Mouse (Mus musculus): ENCODE measurements around the gene Fbxl7. TPM values are rescaled to one million over a fixed set of nuclear protein-coding genes. Genes with fewer than 3 reads are reported as not detected.

Gene Fbxl7
- polyA plus RNA-seq, 1 experiment from 2014 or later = 13.7 TPM

GRCm38 (mm10) chr15:26688472-26689104, 206.8 kb downstream of the Fbxl7 start:
- no peak for ATAC-seq (ENCODE audit: low read depth)
- no peaks in the 10 kb centered on the region for H3K9me3 ChIP-seq (ENCODE audit: control insufficient read depth, low read length)

GRCm38 (mm10) chr15:26687729-26688128, 207.7 kb downstream of the Fbxl7 start:
- Histone ChIP-seq H3K27me3 (ENCODE audit: control insufficient read depth, insufficient read depth, low read depth, low read length) (no peaks in the 10 kb centered on the region), H3K27ac (ENCODE audit: low read length) (no peak overlapping the region), H3K4me3 (ENCODE audit: low read length) (no peak overlapping the region), H3K9me3 (ENCODE audit: control insufficient read depth, low read length) (no peaks in the 10 kb centered on the region), H3K36me3 (ENCODE audit: control insufficient read depth, insufficient read depth, low read length) (no peaks in the 10 kb centered on the region), H3K4me2 (ENCODE audit: low read depth, low read length) (no peak overlapping the region), H3K9ac (ENCODE audit: low read length) (no peak overlapping the region), H3K4me1 (replicated peaks; ENCODE audit: control insufficient read depth, insufficient read depth, low read length) (peaks cover 5% of the 10 kb centered on the region)
- no peak for ATAC-seq (ENCODE audit: low read depth)
- WGBS = 75% methylated on average over 7 of the region's 7 CpGs

More at GRCm38 (mm10) chr15:26688472-26689104, 206.8 kb downstream of the Fbxl7 start:
- Histone ChIP-seq H3K27me3 (ENCODE audit: control insufficient read depth, insufficient read depth, low read depth, low read length) (no peaks in the 10 kb centered on the region), H3K27ac (ENCODE audit: low read length) (no peak overlapping the region), H3K36me3 (ENCODE audit: control insufficient read depth, insufficient read depth, low read length) (no peaks in the 10 kb centered on the region), H3K4me1 (replicated peaks; ENCODE audit: control insufficient read depth, insufficient read depth, low read length) (peaks cover 5% of the 10 kb centered on the region; the same call in 1 of the 2 replicates), H3K4me3 (ENCODE audit: low read length) (no peak overlapping the region), H3K4me2 (ENCODE audit: low read depth, low read length) (no peak overlapping the region), H3K9ac (ENCODE audit: low read length) (no peak overlapping the region)
- 29% methylated on average over 10 of the region's 10 CpGs for WGBS

- H3K4me3 ChIP-seq (ENCODE audit: low read length) = no peak overlapping the region
- H3K9ac ChIP-seq (ENCODE audit: low read length) = no peak overlapping the region
- WGBS = 64% methylated on average over 9 of the region's 9 CpGs
- no peaks in the 10 kb centered on the region for H3K36me3 ChIP-seq (ENCODE audit: control insufficient read depth, insufficient read depth, low read length)
- H3K27me3 ChIP-seq (ENCODE audit: control insufficient read depth, insufficient read depth, low read depth, low read length) = no peaks in the 10 kb centered on the region
- no peaks in the 10 kb centered on the region for H3K9me3 ChIP-seq (ENCODE audit: control insufficient read depth, low read length)
- H3K4me1 ChIP-seq (replicated peaks; ENCODE audit: control insufficient read depth, insufficient read depth, low read length) = no peaks in the 10 kb centered on the region; the same call in 1 of the 2 replicates
- ATAC-seq (ENCODE audit: low read depth) = no peak
- no peak overlapping the region for H3K4me2 ChIP-seq (ENCODE audit: low read depth, low read length)
- no peak overlapping the region for H3K27ac ChIP-seq (ENCODE audit: low read length)
These were observed 213.1 kb downstream of the Fbxl7 start for GRCm38 (mm10) chr15:26682279-26682678.

- H3K27ac ChIP-seq (ENCODE audit: low read length) = no peak overlapping the region
- H3K4me3 ChIP-seq (ENCODE audit: low read length) = no peak overlapping the region
- H3K4me1 ChIP-seq (replicated peaks; ENCODE audit: control insufficient read depth, insufficient read depth, low read length) = no peaks in the 10 kb centered on the region; the same call in 1 of the 2 replicates
- no peak overlapping the region for H3K9ac ChIP-seq (ENCODE audit: low read length)
- no peaks in the 10 kb centered on the region for H3K36me3 ChIP-seq (ENCODE audit: control insufficient read depth, insufficient read depth, low read length)
- H3K27me3 ChIP-seq (ENCODE audit: control insufficient read depth, insufficient read depth, low read depth, low read length) = no peaks in the 10 kb centered on the region
- no peak overlapping the region for H3K4me2 ChIP-seq (ENCODE audit: low read depth, low read length)
- no peaks in the 10 kb centered on the region for H3K9me3 ChIP-seq (ENCODE audit: control insufficient read depth, low read length)
- 26% methylated on average over 5 of the region's 5 CpGs for WGBS
- ATAC-seq (ENCODE audit: low read depth) = peak; percentile 73
These were observed 222.0 kb downstream of the Fbxl7 start for GRCm38 (mm10) chr15:26673239-26673859.

DNA sequence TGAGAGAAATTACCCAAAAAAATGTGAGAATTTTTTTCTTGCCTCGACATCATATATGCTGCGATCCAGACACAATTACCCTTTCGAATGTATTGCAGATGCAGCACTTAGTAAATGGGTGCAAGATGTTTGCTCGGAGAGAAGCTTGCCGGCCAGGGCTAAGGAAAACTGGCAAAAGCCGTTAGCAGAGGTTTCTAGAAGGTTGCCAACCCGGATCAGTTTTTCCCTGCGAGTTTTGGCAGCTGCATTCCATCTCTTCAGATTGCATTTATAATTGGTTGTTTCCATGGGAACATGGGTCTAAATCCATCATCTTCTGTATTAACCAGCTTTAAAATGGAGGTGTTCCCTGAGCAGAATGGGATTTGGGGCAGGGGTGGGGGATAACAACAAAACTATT, 240.4 kb downstream of the Fbxl7 start:
- H3K9me3 ChIP-seq (ENCODE audit: control insufficient read depth, low read length) = no peaks in the 10 kb centered on the region
- no peak overlapping the region for H3K4me2 ChIP-seq (ENCODE audit: low read depth, low read length)
- 70% methylated on average over 8 of the region's 8 CpGs for WGBS
- H3K4me3 ChIP-seq (ENCODE audit: low read length) = no peak overlapping the region
- H3K36me3 ChIP-seq (ENCODE audit: control insufficient read depth, insufficient read depth, low read length) = no peaks in the 10 kb centered on the region
- H3K4me1 ChIP-seq (replicated peaks; ENCODE audit: control insufficient read depth, insufficient read depth, low read length) = no peaks in the 10 kb centered on the region
- H3K9ac ChIP-seq (ENCODE audit: low read length) = no peak overlapping the region
- no peaks in the 10 kb centered on the region for H3K27me3 ChIP-seq (ENCODE audit: control insufficient read depth, insufficient read depth, low read depth, low read length)
- no peak for ATAC-seq (ENCODE audit: low read depth)
- no peak overlapping the region for H3K27ac ChIP-seq (ENCODE audit: low read length)

DNA sequence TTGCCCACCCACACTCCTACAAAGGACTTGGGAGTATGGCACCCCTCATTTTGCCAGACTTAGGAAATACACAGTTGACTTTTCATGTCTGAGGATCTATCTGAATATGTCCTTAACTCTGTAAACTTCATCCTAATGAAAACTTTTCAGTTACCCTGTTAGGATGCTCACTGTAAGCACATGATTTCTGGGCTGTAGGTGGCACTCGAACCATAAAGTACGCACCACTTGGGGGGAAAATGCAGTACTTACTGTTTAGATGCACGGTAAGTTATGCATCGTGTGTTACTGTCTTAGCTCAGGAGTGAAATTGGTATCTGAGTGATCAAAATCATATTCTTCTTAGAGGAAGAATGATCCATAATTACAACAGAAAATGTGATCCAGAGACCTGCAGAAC, 252.8 kb downstream of the Fbxl7 start:
- no peak overlapping the region for H3K4me2 ChIP-seq (ENCODE audit: low read depth, low read length)
- WGBS = 76% methylated on average over 4 of the region's 4 CpGs
- no peak overlapping the region for H3K4me3 ChIP-seq (ENCODE audit: low read length)
- H3K4me1 ChIP-seq (replicated peaks; ENCODE audit: control insufficient read depth, insufficient read depth, low read length) = 0 out of 2 replicates have a peak, but pooled peaks cover 3% of the 10 kb centered on the region
- H3K9ac ChIP-seq (ENCODE audit: low read length) = no peak overlapping the region
- H3K9me3 ChIP-seq (ENCODE audit: control insufficient read depth, low read length) = no peaks in the 10 kb centered on the region
- no peaks in the 10 kb centered on the region for H3K27me3 ChIP-seq (ENCODE audit: control insufficient read depth, insufficient read depth, low read depth, low read length)
- H3K36me3 ChIP-seq (ENCODE audit: control insufficient read depth, insufficient read depth, low read length) = no peaks in the 10 kb centered on the region
- ATAC-seq (ENCODE audit: low read depth) = no peak
- no peak overlapping the region for H3K27ac ChIP-seq (ENCODE audit: low read length)

- WGBS = 63% methylated on average over 7 of the region's 7 CpGs
- H3K4me2 ChIP-seq (ENCODE audit: low read depth, low read length) = no peak overlapping the region
- no peaks in the 10 kb centered on the region for H3K36me3 ChIP-seq (ENCODE audit: control insufficient read depth, insufficient read depth, low read length)
- no peaks in the 10 kb centered on the region for H3K9me3 ChIP-seq (ENCODE audit: control insufficient read depth, low read length)
- no peak overlapping the region for H3K4me3 ChIP-seq (ENCODE audit: low read length)
- H3K9ac ChIP-seq (ENCODE audit: low read length) = no peak overlapping the region
- H3K27me3 ChIP-seq (ENCODE audit: control insufficient read depth, insufficient read depth, low read depth, low read length) = no peaks in the 10 kb centered on the region
- H3K4me1 ChIP-seq (replicated peaks; ENCODE audit: control insufficient read depth, insufficient read depth, low read length) = 0 out of 2 replicates have a peak, but pooled peaks cover 3% of the 10 kb centered on the region
- no peak for ATAC-seq (ENCODE audit: low read depth)
- no peak overlapping the region for H3K27ac ChIP-seq (ENCODE audit: low read length)
These were observed 255.7 kb downstream of the Fbxl7 start for GRCm38 (mm10) chr15:26639726-26640125.

DNA sequence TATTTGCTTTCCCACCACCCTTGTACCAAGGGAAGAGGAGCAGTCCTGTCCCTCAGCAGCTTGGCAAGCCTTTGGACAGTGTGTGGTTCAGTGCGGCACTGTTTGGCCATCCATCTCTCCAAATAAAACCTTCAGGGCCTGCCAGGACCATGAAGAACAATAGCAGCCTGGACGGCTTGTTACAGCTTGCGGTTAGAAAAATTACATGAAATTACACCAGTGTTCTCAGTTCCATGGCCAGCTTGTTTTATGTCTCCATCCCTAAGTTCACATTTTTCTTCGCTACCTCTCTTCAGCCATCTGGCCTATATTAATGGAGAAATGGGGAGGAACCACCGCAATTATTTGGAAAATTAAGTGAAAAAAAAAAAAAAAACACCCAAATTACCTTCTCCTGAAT, 259.8 kb downstream of the Fbxl7 start:
- H3K36me3 ChIP-seq (ENCODE audit: control insufficient read depth, insufficient read depth, low read length) = no peaks in the 10 kb centered on the region
- no peak overlapping the region for H3K27ac ChIP-seq (ENCODE audit: low read length)
- 90% methylated on average over 5 of the region's 5 CpGs for WGBS
- no peak for ATAC-seq (ENCODE audit: low read depth)
- H3K9ac ChIP-seq (ENCODE audit: low read length) = no peak overlapping the region
- 0 out of 2 replicates have a peak, but pooled peaks cover 3% of the 10 kb centered on the region for H3K4me1 ChIP-seq (replicated peaks; ENCODE audit: control insufficient read depth, insufficient read depth, low read length)
- no peak overlapping the region for H3K4me3 ChIP-seq (ENCODE audit: low read length)
- H3K9me3 ChIP-seq (ENCODE audit: control insufficient read depth, low read length) = no peaks in the 10 kb centered on the region
- no peaks in the 10 kb centered on the region for H3K27me3 ChIP-seq (ENCODE audit: control insufficient read depth, insufficient read depth, low read depth, low read length)
- no peak overlapping the region for H3K4me2 ChIP-seq (ENCODE audit: low read depth, low read length)

GRCm38 (mm10) chr15:26628181-26628580, 267.2 kb downstream of the Fbxl7 start:
- H3K4me2 ChIP-seq (ENCODE audit: low read depth, low read length) = no peak overlapping the region
- no peak overlapping the region for H3K4me3 ChIP-seq (ENCODE audit: low read length)
- H3K4me1 ChIP-seq (replicated peaks; ENCODE audit: control insufficient read depth, insufficient read depth, low read length) = no peaks in the 10 kb centered on the region
- no peak overlapping the region for H3K9ac ChIP-seq (ENCODE audit: low read length)
- H3K9me3 ChIP-seq (ENCODE audit: control insufficient read depth, low read length) = no peaks in the 10 kb centered on the region
- H3K36me3 ChIP-seq (ENCODE audit: control insufficient read depth, insufficient read depth, low read length) = no peaks in the 10 kb centered on the region
- WGBS = 92% methylated on average over 2 of the region's 2 CpGs
- no peaks in the 10 kb centered on the region for H3K27me3 ChIP-seq (ENCODE audit: control insufficient read depth, insufficient read depth, low read depth, low read length)
- ATAC-seq (ENCODE audit: low read depth) = no peak
- H3K27ac ChIP-seq (ENCODE audit: low read length) = no peak overlapping the region
